Mouse (Mus musculus): ENCODE measurements around the gene Glipr2.
A peak's percentile ranks its signal among the peaks of the same experiment; 100 is the strongest.

Glipr2 gene

GRCm38 (mm10) chr4:43957292-43957845, at the start of gene Glipr2:
TSS of gene Glipr2 (plus strand) at chr4:43957401.
- DNase-seq, result peak; percentile 89

DNA sequence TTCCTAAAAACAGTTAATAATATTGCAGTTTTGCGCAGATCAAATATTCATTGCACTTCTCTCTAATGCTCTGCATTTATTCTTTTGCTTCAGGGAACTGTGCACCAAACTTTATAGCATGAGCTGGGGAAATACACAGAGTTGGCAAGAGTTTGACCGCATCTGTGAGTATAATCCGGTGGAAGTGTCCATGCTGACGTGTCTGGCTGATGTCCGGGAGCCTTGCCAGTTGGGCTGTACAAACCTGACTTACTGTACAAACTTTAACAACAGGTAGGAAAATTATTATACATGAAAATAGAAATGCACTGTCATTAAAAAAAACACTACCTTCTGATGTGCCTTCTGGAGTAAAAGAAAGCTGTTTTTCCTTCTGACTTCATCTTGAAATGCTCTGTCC, 39.0 kb upstream of the Glipr2 start:
- DNase-seq, result no peak

DNA sequence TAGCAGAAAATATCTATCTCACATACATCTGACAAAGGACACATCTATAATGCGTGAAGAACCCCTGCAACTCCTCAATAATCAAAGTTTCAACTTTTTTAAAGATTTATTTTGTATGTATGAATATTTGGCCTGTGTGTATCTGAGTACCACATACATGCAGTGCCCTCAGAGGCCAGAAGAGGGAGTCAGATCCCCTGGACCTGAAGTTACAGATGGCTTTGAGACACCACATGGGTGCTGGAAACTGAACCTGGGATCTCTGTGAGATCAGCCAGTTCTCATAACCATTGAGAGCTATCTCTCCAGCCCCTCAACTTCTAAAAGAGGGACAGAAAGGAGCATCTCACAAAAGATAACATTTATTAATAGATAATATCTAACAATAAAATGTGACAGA, 36.6 kb upstream of the Glipr2 start:
- DNase-seq, result no peak

DNA sequence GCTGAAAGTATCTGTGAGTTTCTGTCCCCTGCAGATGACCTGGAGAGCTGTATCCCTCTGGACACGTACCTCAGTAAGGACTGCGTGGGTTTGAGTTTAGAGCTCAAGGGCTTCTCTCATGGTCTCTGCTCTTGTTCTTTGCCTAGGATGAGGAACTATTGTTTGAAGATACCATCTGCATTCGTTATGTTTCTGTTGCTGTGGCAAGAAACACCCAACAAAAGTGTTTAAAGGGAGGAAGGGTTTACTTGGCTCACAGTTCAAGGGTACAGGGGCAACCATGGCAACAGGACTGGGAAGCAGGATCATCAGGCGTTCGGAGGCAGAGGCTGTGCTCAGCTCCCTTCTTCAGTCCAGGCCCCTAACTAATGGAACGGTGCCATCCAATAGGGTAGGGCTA, 32.1 kb upstream of the Glipr2 start:
- DNase-seq, result no peak

GRCm38 (mm10) chr4:43925779-43926178, 31.4 kb upstream of the Glipr2 start:
- DNase-seq, result peak; percentile 84

GRCm38 (mm10) chr4:43927826-43928225, 29.4 kb upstream of the Glipr2 start:
- DNase-seq, result peak; percentile 22

- DNase-seq, result no peak
Observed at GRCm38 (mm10) chr4:43931877-43932276, 25.3 kb upstream of the Glipr2 start.

- DNase-seq, result no peak
Observed at GRCm38 (mm10) chr4:43936186-43936585, 21.0 kb upstream of the Glipr2 start.

DNA sequence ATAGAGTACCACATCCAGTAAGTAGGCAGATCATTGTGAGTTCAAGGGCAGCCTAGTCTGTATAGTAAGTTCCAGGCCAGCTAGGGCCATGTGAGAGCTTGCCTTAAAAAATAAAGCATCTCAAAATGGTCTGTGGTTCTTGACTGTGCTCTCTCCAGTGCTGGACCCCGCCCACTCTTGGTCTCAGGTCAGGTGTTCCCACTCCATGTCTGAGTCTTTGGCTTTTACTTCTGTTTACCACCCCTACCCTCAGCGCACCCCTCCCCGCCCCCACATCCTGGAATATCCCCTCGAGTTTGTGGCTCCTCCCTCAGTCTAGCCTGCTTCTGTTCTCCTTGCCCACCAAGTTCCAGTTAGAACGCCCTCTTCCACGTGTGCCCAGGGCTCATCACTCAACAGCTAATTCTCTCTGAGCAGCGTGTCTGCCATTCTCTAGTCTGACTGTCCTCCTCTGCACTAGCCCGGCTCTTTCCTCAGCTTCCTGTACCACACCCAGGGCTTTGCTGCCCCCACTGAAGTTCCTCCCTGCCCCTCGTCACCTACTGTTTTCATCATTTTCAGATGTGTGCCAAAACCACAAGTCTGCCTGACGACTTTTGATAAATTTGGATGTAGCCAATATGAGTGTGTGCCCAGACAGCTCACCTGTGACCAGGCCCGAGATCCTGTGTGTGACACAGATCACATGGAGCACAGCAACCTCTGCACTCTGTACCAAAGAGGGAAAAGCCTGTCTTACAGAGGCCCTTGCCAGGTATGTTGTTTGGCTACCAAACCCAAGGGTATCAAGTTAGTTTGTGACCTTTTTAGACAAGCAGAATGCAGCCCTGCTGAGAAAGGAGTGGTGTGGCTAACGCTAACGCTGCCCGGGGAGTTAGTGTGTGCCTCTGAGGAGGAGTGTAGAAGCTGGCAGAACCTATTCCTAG, 20.2 kb upstream of the Glipr2 start:
- no peak for DNase-seq

DNA sequence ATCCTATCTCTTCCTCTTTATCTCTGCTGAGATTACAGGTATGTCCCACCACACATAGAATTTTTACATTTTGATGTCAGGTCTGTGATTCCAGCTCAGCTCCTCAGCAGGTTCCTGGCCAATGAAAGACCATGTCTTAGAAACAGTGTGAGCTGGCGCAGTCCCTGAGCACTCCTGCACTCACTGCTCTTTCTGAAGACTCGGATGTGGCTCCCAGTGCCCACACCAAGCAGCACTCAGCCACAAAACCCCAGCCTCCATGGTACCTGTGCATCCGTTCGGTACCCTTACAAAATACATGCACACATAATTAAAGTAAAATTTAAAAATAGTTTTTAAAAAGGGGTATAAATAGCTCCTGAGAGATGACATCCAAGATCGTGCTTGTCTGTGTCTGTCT, 15.9 kb upstream of the Glipr2 start:
- no peak for DNase-seq

- no peak for DNase-seq
Observed at GRCm38 (mm10) chr4:43942421-43942820, 14.8 kb upstream of the Glipr2 start.

GRCm38 (mm10) chr4:43947571-43947970, 9.6 kb upstream of the Glipr2 start:
- DNase-seq, result no peak

GRCm38 (mm10) chr4:43957846-43958461, 753 bp downstream of the Glipr2 start:
- peak; percentile 84 for DNase-seq

DNA sequence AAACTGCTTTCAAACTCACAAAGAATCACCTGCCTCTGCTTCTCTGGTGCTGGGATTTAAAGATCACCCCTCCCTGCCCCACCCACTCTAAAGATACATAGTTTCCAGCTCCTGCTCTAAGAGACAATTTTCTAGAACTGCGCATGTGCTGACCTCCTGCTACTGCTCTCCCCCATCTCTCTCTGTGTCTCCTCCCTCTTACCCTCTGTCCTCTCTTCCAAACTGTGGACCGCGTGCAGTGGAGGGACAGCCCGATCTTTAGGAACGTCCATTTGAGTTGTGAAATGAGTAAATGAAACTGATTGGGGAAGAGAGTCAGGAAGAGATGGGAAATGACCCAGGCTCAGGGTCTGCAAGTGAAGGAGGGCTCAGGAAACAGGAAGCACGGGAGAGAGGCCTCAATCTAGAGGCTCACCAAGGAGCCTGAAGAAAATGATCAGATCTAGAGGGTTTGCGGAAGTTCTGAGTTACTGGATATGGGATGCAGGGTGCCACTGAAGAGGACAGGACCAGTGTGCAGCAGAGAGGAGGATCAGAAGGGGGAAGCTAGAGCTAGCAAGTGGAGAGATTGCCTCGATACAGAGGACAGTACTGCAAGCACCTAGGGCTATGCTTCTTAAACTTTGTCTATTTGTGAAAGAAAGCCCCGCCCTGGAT, 2.5 kb downstream of the Glipr2 start:
- no peak for DNase-seq

GRCm38 (mm10) chr4:43960207-43960606, 3.0 kb downstream of the Glipr2 start:
- DNase-seq, result no peak

DNA sequence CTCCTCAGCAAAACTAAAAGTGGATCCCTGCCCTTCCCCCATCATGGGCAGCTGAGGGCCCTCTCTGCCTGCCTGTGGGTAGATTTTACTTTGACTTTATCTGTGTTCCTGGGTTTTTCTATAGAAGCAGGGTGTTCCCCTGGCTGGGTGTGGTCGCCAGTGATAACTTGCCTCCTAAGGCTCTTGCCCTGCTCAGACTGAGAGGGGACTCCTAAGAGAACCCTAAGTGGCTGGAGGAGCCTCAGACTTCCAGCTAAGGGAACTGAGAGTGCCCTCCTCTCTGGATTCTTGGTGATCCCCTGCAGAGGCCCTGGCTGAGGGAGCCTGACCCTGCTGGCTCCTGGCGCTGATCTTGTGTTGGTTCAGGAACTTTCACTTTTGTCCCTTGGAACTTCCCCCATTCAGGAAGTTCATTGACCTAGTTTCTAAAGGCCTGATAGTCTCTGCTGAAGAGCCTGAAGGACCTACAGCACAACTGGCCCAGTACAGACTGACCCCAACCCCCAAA, 7.2 kb downstream of the Glipr2 start:
- DNase-seq, result no peak

- no peak for DNase-seq
Observed at GRCm38 (mm10) chr4:43964951-43965684, 7.9 kb downstream of the Glipr2 start.

DNA sequence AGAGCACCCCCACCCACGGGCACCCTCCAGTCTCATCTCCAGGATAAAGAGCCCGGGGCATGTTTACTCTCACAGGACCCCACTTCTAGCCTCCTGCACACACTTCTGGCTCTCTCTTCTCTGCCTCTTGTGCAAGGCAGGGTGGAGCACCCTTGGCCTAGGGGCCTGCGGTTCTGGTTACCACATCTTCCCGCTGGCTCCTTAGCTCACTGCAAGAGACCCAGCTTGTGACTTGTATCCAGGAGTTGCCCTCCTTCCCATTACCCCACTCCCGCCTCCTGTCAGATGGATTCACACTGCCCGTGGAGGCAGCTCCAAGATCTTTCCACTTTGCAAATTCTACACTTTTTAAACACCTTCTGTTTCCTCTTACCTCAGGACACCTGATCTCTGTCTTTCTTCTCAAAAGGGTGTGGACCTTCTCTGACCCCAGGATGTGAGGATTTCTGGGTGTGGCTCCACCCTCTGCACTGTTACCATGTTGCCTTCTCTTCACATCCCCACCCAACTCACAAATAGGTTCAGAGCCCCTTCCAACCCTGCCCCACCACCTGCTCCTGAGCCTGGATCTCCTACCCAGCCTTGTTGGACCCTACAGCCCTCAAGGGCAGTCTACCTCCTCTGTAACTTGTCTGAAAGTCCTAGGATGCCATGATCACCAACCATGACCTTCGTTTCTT, 8.8 kb downstream of the Glipr2 start:
- no peak for DNase-seq

GRCm38 (mm10) chr4:43968650-43969049, 11.4 kb downstream of the Glipr2 start:
- no peak for DNase-seq

DNA sequence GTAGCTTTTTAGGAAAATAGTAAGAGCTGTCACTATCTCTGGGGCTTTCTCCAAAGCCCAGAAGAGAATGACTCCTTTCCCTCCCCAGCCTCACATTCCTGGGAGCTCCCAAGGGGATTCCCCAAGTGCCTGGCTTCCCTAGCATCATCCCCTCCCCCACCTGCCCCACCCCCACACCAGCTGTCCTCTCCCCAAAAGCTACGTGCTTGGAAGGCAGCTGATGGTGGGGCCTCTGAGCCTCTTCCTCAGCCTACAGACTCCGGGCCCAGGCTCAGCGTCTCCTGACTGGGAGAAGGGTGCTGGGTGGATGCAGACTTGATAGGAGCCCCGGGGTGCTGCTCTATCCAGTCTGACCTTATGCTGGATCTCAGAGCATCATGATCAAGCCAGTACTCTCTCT, 12.2 kb downstream of the Glipr2 start:
- DNase-seq, result no peak

DNA sequence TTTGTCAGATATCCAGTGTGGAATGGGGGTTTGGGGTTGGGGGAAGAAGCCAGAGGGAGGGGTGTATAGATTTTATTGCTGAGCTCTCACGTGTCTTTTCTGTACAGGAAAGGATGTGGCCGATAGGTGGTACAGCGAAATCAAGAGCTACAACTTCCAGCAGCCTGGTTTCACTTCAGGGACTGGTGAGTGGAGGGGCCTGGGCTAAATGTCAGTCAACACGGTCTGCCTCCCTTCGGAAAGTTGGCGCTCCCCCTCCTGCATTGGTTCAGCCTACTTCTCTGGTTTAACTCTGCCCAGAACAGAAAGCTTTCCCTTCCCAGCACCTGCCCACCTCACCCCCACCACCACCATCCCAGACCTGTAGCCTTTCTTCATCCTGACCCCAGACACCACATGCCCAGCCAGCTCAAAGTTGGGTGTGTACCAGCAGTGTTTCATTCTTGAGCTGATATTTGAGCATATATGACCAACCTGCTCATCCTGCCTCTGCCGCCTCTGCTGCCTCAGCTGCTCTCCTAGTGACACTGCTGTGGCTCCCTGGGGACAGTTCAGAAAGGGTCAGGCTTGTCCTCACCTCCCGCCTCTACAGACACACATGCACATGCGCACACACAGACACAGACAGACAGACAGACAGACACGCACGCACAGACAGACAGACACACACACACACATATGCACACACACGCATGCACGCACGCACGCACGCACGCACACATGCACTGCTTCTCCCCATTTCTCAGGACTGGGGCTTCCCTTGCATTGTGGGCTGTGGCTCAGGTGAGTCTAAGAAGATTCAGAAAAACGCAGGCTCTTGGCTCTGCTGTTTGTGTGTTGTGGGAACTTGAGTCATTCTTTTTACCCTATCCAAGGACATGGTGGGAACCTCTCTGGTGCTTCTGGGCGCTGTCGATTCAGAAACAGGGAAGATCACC, 13.5 kb downstream of the Glipr2 start:
- no peak for DNase-seq

Data from right cerebral cortex, postnatal 4 days (tissue).